Mouse (Mus musculus) lung, postnatal 0 days (tissue): ENCODE measurements at regions not wholly inside any gene's neighbourhood (a gene's known extent, or its start where the extent isn't known, plus 50 kb on each side); places are given as distances from the start of the nearest gene placed in this dataset.

Source experiments
- CTCF ChIP-seq: IDR thresholded peaks from 2 replicates; pipeline ENCODE4 v1.5.1; 2016; ENCODE audit warnings: antibody characterized with exemption, mild to moderate bottlenecking
- EP300 ChIP-seq: IDR thresholded peaks from 2 replicates; pipeline ENCODE4 v1.6.1; 2016; ENCODE audit warnings: antibody characterized with exemption, mild to moderate bottlenecking, control low read depth

DNA sequence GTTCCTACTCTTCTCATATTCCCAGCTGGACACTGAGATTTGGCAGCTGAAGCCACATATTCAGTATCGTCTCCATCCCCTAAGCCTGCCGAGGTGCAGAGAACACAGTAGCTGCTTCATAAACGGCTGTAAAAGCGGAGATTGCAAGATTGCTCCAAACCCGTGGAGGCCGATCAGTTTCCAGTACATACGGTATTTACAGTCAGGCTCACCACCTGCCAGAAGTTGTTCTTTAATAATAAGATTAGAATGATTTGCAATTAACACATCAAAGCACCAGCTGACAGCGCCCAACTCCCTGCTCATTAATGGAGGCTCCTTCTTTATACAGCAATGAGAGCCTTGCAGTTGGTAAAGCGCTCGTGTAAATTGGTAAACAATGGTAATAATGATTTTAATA, 75.1 kb downstream of the Mycn start:
- TF ChIP-seq EP300 (no peak), CTCF (no peak)
